Mouse (Mus musculus): ENCODE measurements around the gene Exosc5.

The Exosc5 gene

GRCm38 (mm10) chr7:25658657-25659472, at the start of gene Exosc5, which contains the start of gene Bckdha:
Gene Exosc5 (plus strand): TSS chr7:25659164.
Gene Bckdha (minus strand): TSS chr7:25658981.
- DNase-seq (ENCODE audit: low spot score), result peak; percentile 99

DNA sequence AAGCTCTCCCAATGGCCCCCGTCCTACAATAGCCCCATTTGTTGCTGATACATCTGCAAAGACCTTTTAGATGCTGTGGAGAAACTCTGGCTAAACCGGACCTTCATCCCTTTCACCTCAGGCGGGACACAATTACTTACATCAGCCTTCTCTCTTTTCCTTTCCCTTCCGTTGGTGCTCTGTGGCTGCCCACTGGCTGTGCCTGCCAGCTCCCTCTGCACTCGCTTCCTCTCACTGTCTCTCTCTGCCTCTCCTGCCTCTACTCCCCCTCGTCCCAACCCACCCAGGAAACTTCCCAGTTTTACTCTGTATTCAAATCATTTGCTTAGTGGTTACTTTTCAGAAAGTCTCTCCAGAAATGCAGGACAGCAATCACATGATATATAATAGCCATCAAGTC, 48.9 kb upstream of the Exosc5 start:
- no peak for DNase-seq (ENCODE audit: low spot score)

GRCm38 (mm10) chr7:25611501-25611900, 47.5 kb upstream of the Exosc5 start:
- DNase-seq (ENCODE audit: low spot score), result no peak

DNA sequence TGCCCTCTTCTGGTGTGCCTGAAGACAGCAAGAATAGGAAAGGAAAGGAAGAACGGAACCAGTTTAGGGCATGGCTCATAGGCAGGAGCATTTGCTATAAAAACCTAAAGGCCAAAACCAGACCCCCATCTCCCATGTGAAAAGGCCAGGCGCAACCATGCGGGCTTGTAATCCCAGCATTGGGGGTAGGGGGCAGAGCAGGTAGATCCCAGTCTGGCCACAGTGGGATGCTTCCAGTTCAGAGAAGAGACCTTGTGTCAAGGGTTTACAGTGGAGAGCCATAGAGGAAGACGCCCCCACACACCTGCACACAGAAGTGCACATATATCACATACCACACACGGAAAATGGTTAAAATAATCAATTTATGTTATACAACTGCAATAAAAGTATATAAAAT, 44.9 kb upstream of the Exosc5 start:
- no peak for DNase-seq (ENCODE audit: low spot score)

- DNase-seq (ENCODE audit: low spot score), result no peak
These were observed 43.9 kb upstream of the Exosc5 start for GRCm38 (mm10) chr7:25614831-25615705.

- no peak for DNase-seq (ENCODE audit: low spot score)
These were observed 43.3 kb upstream of the Exosc5 start, which contains the start of gene Erich4 for GRCm38 (mm10) chr7:25615706-25616011. Gene Erich4 (minus strand): TSS chr7:25615892.

- no peak for DNase-seq (ENCODE audit: low spot score)
These were observed 41.4 kb upstream of the Exosc5 start for GRCm38 (mm10) chr7:25617376-25618160.

- peak; percentile 95 for DNase-seq (ENCODE audit: low spot score)
These were observed 39.9 kb upstream of the Exosc5 start, which contains the start of gene Dmac2 for GRCm38 (mm10) chr7:25618865-25619721. Gene Dmac2 (plus strand): TSS chr7:25619414.

- DNase-seq (ENCODE audit: low spot score), result no peak
These were observed 39.3 kb upstream of the Exosc5 start for GRCm38 (mm10) chr7:25619722-25619991.

GRCm38 (mm10) chr7:25620101-25620500, 38.9 kb upstream of the Exosc5 start:
- no peak for DNase-seq (ENCODE audit: low spot score)

DNA sequence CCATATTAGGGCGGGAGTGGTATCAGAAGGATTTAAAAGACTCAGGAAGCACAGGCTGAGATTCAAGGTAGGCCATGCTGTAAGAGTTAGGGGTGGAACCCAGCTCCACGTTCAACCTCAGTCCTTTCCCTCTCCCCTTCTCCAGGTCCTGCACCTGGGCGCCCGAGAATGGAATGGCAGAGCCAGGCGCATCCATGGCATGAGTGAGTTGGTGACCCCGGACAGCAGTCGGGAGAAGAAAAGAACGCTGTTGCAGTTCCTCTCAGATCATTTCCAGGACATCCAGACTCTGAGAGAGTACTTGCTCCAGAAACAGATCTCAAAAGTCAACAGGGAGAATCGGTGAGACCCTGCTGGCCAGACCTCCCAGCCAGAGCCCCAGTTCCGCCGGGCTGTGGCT, 38.2 kb upstream of the Exosc5 start:
- DNase-seq (ENCODE audit: low spot score), result no peak

- DNase-seq (ENCODE audit: low spot score), result no peak
These were observed 35.0 kb upstream of the Exosc5 start for GRCm38 (mm10) chr7:25623857-25624370.

GRCm38 (mm10) chr7:25624851-25625250, 34.1 kb upstream of the Exosc5 start:
- no peak for DNase-seq (ENCODE audit: low spot score)

- no peak for DNase-seq (ENCODE audit: low spot score)
These were observed 33.2 kb upstream of the Exosc5 start for GRCm38 (mm10) chr7:25625594-25626250.

- peak; percentile 78 for DNase-seq (ENCODE audit: low spot score)
These were observed 32.2 kb upstream of the Exosc5 start, which contains the start of gene B3gnt8 for GRCm38 (mm10) chr7:25626509-25627430. Gene B3gnt8 (plus strand): TSS chr7:25626654.

GRCm38 (mm10) chr7:25627431-25628322, 31.3 kb upstream of the Exosc5 start:
- peak; percentile 78 for DNase-seq (ENCODE audit: low spot score)

DNA sequence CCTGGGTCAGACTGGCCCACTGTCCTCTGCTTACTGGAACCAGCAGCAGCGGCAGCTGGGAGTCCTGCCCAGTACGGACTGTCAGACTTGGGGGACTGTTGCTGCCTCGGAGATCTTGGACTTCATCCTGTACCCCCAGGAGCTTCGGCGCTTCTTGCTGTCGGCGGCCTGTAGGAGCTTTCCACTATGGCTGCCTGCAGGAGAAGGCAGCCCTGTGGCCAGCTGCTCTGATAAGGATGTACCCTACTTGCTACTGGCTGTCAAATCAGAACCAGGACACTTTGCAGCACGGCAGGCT, 30.7 kb upstream of the Exosc5 start:
- DNase-seq (ENCODE audit: low spot score), result no peak

DNA sequence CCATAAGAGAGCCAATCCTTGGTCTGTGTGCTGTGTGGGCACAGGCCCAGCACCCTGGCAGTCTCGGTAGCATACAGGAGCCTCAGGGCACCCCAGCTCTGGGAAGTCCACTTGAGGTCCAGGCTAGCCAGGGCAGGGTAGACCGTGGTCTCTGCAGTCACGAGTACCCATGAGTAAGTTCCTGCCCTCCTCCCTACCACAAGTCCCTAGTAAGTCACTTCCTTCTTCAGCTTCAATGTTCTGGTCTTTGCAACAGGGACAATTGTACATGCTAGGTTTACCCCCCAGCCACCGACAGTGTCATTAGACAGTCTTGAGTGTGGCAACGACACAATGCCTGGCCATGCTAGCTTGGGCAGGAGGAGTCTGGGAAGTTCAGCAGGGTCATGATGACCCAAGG, 26.3 kb upstream of the Exosc5 start:
- DNase-seq (ENCODE audit: low spot score), result no peak

GRCm38 (mm10) chr7:25636373-25636772, 22.6 kb upstream of the Exosc5 start:
- no peak for DNase-seq (ENCODE audit: low spot score)
